Mouse (Mus musculus) erythroblast, embryonic 14.5 days (primary cell): ENCODE results near the gene Gja3. TPM values are rescaled to one million over a fixed set of nuclear protein-coding genes. Genes with fewer than 3 reads are reported as not detected.
"Not testable (repeated sequence)": the region's sequence is repeated elsewhere in the genome, so short reads cannot be mapped to it uniquely, and the experiment has no call there.

Experiments
- H3K27me3 ChIP-seq: 2 replicates; pipeline ENCODE4 v1.6.1; 2012; ENCODE audit warnings: inconsistent platforms; ENCODE audit not compliant: control insufficient read depth
- H3K36me3 ChIP-seq: 2 replicates; pipeline ENCODE4 v1.6.1; 2012; ENCODE audit warnings: mild to moderate bottlenecking, inconsistent platforms; ENCODE audit not compliant: control insufficient read depth
- H3K4me1 ChIP-seq: 2 replicates; pipeline ENCODE4 v1.6.1; 2012; ENCODE audit warnings: inconsistent platforms; ENCODE audit not compliant: control insufficient read depth
- H3K4me3 ChIP-seq: replicated peaks from 2 replicates; pipeline ENCODE3; 2012; ENCODE audit warnings: moderate library complexity, mild to moderate bottlenecking, inconsistent platforms
- H3K9me3 ChIP-seq: 2 replicates; pipeline ENCODE4 v1.6.1; 2012; ENCODE audit warnings: low read length, inconsistent platforms, mixed read lengths; ENCODE audit not compliant: control insufficient read depth
- GATA1 ChIP-seq: IDR thresholded peaks from 2 replicates; pipeline ENCODE4 v1.6.1; 2012; ENCODE audit warnings: low read length, inconsistent platforms, mixed read lengths
- TAL1 ChIP-seq: IDR thresholded peaks from 3 replicates; pipeline ENCODE4 v1.6.1; 2012; ENCODE audit warnings: low read length, inconsistent platforms, mixed read lengths
- polyA plus RNA-seq: library from polyadenylated mRNA; stranded (reverse); fragments of >175 nt; gene quantifications from 2 replicates; pipeline ENCODE4 v1.2.3, GENCODE M21; 2012

Gja3 gene
- polyA plus RNA-seq, 1 experiment: not detected

DNA sequence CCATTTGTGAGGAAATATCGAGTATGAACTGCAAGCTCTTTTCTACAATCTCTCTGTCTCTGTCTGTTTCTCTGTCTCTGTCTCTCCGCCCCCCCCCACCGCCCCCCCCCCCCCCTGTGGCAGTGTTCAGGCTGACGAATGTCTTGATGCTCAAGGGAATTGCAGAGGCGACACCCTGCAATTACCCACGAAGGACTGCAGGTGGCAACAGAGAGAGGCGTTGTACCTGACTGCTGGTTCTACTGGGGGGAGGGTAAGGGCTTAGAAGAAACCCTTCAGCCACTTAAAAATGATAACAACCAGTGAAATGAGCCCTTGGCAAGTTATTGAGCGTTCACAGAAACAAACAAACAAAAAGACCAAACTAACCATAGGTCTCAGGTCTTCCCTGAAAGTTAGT lies 35.1 kb upstream of the Gja3 start:
- Histone ChIP-seq H3K9me3 (no peaks in the 10 kb centered on the region), H3K4me1 (peaks cover 12% of the 10 kb centered on the region)
- TF ChIP-seq TAL1 (no peak), GATA1 (no peak)

GRCm38 (mm10) chr14:57090001-57090400 lies 32.1 kb upstream of the Gja3 start:
- Histone ChIP-seq H3K9me3 (no peaks in the 10 kb centered on the region), H3K4me1 (peaks cover under 1% of the 10 kb centered on the region; the same call in 1 of the 2 replicates), H3K36me3 (no peaks in the 10 kb centered on the region), H3K4me3 (no peak overlapping the region), H3K27me3 (no peaks in the 10 kb centered on the region; the same call in 1 of the 2 replicates)
- TF ChIP-seq GATA1 (no peak), TAL1 (no peak)

More for the DNA sequence above, 35.1 kb upstream of the Gja3 start:
- Histone ChIP-seq H3K4me3 (no peak overlapping the region), H3K27me3 (no peaks in the 10 kb centered on the region; the same call in 1 of the 2 replicates), H3K36me3 (no peaks in the 10 kb centered on the region)

DNA sequence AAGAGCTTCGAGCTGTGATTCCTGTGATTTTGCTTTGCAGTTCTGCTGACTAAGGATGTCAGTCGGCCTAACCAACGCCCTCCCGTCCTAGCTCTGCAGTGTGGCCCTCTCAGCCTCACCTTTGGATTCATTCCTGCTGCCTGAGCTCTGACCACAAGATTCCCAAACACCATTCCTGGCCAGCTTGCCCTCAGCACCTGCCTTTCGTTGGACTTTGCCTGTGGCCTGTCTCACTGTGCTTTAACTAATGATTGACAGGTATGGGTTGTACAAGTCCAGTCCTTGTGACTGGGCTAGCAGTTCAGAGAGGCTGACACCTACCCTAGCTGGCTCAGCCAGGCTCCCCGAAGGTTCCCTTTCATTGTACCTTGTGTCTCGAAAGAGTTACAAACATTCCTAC lies 31.2 kb upstream of the Gja3 start:
- TF ChIP-seq TAL1: no peak
- no peak for TF ChIP-seq GATA1
- no peaks in the 10 kb centered on the region for H3K9me3 ChIP-seq
- no peaks in the 10 kb centered on the region; the same call in 1 of the 2 replicates for H3K27me3 ChIP-seq
- H3K4me3 ChIP-seq: no peak overlapping the region
- no peaks in the 10 kb centered on the region; the same call in 1 of the 2 replicates for H3K4me1 ChIP-seq
- no peaks in the 10 kb centered on the region for H3K36me3 ChIP-seq

DNA sequence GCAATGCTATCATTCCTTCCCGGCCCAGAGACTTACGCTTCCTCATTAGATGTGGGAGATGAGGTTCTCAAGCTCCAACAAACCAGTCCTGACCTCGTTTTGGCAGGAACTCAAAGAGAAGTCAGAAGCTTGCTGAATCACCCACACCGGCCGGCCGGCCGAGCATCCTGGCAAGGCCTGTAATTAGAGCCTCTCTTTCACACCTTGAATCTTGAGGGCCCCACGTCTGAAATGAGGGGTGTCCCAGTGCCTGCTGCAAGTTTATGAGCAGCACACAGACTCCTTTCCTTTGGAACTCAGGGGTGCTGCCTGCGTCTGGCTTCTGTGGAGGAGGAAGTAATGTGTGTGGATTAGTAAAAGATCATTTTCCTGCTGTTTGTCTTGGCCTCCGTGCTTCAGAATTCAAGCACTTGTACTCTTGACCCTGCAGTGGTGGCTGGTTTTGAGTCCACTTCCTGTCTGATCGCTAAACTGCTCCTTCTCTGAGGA lies 26.3 kb upstream of the Gja3 start:
- TF ChIP-seq TAL1 (no peak), GATA1 (no peak)
- Histone ChIP-seq H3K27me3 (no peaks in the 10 kb centered on the region), H3K9me3 (no peaks in the 10 kb centered on the region), H3K4me3 (no peak overlapping the region), H3K36me3 (no peaks in the 10 kb centered on the region), H3K4me1 (no peaks in the 10 kb centered on the region)

DNA sequence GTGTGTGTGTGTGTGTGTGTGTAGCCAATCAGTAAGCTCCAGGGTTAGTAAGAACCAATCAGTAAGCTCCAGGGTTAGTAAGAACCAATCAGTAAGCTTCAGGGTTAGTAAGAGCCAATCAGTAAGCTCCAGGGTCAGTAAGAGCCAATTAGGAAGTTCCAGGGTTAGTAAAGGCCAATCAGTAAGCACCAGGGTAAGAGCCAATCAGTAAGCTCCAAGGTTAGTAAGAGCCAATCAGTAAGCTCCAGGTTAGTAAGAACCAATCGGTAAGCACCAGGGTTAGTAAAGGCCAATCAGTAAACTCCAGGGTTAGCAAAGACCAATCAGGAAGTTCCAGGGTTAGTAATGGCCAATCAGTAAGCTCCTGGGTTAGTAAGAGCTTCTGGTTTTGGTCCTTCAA lies 25.0 kb upstream of the Gja3 start:
- Histone ChIP-seq H3K4me1 (no peaks in the 10 kb centered on the region), H3K36me3 (no peaks in the 10 kb centered on the region), H3K27me3 (no peaks in the 10 kb centered on the region), H3K4me3 (no peak overlapping the region), H3K9me3 (no peaks in the 10 kb centered on the region)
- no peak for TF ChIP-seq GATA1
- TF ChIP-seq TAL1: no peak

DNA sequence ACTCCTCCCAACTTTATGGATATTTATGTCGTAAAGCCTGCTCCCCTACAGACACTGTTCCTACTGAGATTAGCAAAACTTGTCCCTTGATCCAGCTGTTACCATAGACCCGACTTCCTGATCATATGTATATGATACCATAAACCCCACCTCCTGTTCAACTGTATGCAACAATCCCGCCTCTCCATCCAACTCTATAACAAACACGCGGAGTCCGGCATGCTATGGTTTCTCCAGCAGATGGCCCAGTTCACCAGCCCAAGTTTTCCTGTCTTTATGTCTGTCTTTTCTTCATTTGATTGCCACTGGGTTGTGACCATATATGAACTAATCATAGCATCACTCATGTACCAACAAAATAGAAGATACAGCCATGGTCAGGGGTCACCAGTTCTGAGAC lies 17.6 kb upstream of the Gja3 start:
- Histone ChIP-seq H3K36me3 (no peaks in the 10 kb centered on the region), H3K4me3 (no peak overlapping the region), H3K27me3 (no peaks in the 10 kb centered on the region), H3K4me1 (no peaks in the 10 kb centered on the region), H3K9me3 (no peaks in the 10 kb centered on the region)
- TF ChIP-seq TAL1: no peak

- H3K4me1 ChIP-seq, H3K27me3 ChIP-seq, H3K36me3 ChIP-seq, H3K4me3 ChIP-seq, H3K9me3 ChIP-seq: not testable (repeated sequence)
These were observed 12.0 kb upstream of the Gja3 start for GRCm38 (mm10) chr14:57069906-57070305.

GRCm38 (mm10) chr14:57066053-57066452 lies 8.2 kb upstream of the Gja3 start:
- Histone ChIP-seq H3K27me3 (no peaks in the 10 kb centered on the region), H3K36me3 (no peaks in the 10 kb centered on the region), H3K4me1 (no peaks in the 10 kb centered on the region), H3K9me3 (no peaks in the 10 kb centered on the region), H3K4me3 (no peak overlapping the region)
- TF ChIP-seq GATA1 (no peak), TAL1 (no peak)

- H3K36me3 ChIP-seq, H3K4me1 ChIP-seq, H3K9me3 ChIP-seq, H3K4me3 ChIP-seq: not testable (repeated sequence)
- peaks cover 40% of the 10 kb centered on the region for H3K27me3 ChIP-seq
These were observed 2.2 kb upstream of the Gja3 start for GRCm38 (mm10) chr14:57060052-57060451.

DNA sequence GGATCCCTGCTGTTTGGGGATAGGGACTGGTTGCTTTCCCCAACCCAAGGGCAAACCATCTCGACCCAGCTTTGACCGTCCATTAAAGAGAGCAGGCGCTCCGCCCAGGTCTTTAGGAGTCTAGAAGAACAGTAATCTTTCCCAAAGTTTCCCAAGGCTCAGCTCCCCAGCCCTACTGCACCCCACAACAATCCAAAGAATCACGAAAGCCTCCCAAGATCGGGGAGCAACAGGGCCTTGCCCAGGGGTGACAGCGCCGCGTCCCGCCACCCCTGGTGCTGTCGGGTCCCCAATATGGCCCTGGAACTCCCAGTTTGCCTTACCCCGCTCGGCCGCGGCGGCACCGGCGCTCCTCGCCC lies 717 bp downstream of the Gja3 start:
- no peaks in the 10 kb centered on the region; the same call in 1 of the 2 replicates for H3K9me3 ChIP-seq
- TF ChIP-seq TAL1: no peak
- no peak for TF ChIP-seq GATA1
- H3K27me3 ChIP-seq: peaks cover 44% of the 10 kb centered on the region

More for the DNA sequence above, 717 bp downstream of the Gja3 start:
- Histone ChIP-seq H3K36me3 (no peaks in the 10 kb centered on the region), H3K4me3 (no peak overlapping the region), H3K4me1 (peaks cover 5% of the 10 kb centered on the region)
